Mouse (Mus musculus) forebrain, postnatal 0 days (tissue): ENCODE measurements around the gene Mup15. TPM values are rescaled to one million over a fixed set of nuclear protein-coding genes. Genes with fewer than 3 reads are reported as not detected.
"Not testable (repeated sequence)": the region's sequence is repeated elsewhere in the genome, so short reads cannot be mapped to it uniquely, and the experiment has no call there.

ENCODE experiments used
- ATAC-seq: fragments of 200-750 bp; cut with Nextera tagmentation; 2 replicates; pipeline ENCODE4 v1.8.0; 2017; ENCODE audit warnings: mild to moderate bottlenecking, moderate library complexity
- DNase-seq: peaks from one replicate; pipeline ENCODE4 v3.0.0-alpha.2; 2015
- H3K27ac ChIP-seq: fragments of 300-500 bp; sonication (generic); 2 replicates; pipeline ENCODE4 v1.5.1; 2014; ENCODE audit warnings: low read depth, mild to moderate bottlenecking, antibody characterized with exemption, low read length, moderate library complexity, mixed read lengths
- H3K27me3 ChIP-seq: fragments of 300-500 bp; sonication (generic); 2 replicates; pipeline ENCODE4 v1.6.1; 2014; ENCODE audit warnings: mild to moderate bottlenecking, low read length, mixed read lengths; ENCODE audit not compliant: insufficient read depth
- H3K36me3 ChIP-seq: fragments of 300-500 bp; sonication (generic); 2 replicates; pipeline ENCODE4 v1.6.1; 2014; ENCODE audit warnings: mild to moderate bottlenecking, moderate library complexity; ENCODE audit not compliant: insufficient read depth
- H3K4me1 ChIP-seq: fragments of 300-500 bp; sonication (generic); 2 replicates; pipeline ENCODE4 v1.6.1; 2014; ENCODE audit warnings: antibody characterized with exemption; ENCODE audit not compliant: insufficient read depth
- H3K4me2 ChIP-seq: fragments of 300-500 bp; sonication (generic); 2 replicates; pipeline ENCODE4 v1.6.1; 2014; ENCODE audit warnings: low read depth, mild to moderate bottlenecking, moderate library complexity
- H3K4me3 ChIP-seq: fragments of 300-500 bp; sonication (generic); 2 replicates; pipeline ENCODE4 v1.5.1; 2014; ENCODE audit warnings: low read depth, low read length, mixed read lengths
- H3K9ac ChIP-seq: fragments of 300-500 bp; sonication (generic); 2 replicates; pipeline ENCODE4 v1.6.1; 2014; ENCODE audit warnings: mild to moderate bottlenecking
- H3K9me3 ChIP-seq: fragments of 300-500 bp; sonication (generic); 2 replicates; pipeline ENCODE4 v1.6.1; 2016; ENCODE audit warnings: low read length
- WGBS: fragments of 180-500 bp; shearing (Covaris S2); extraction: QIAGEN DNeasy Blood & Tissue Kit; methylation state at CpG from one replicate; pipeline ENCODE4 v1.1.7; 2014; 5-methylcytosine and 5-hydroxymethylcytosine counted together
- polyA plus RNA-seq: library from polyadenylated mRNA; unstranded; fragments of >200 nt; fragmentation: Nextera tagmentation; extraction: Ambion mirVana; gene quantifications from 2 replicates; pipeline ENCODE4 v1.2.1, GENCODE M21; 2015
- total RNA-seq: library from RNA; depleted of rRNA; stranded (reverse); fragments of >200 nt; gene quantifications from 2 replicates; pipeline ENCODE4 v1.2.3, GENCODE M21; 2014; rRNA removed

The Mup15 gene
- total RNA-seq = not detected in 2 replicates
- not detected in 2 replicates for polyA plus RNA-seq

DNA sequence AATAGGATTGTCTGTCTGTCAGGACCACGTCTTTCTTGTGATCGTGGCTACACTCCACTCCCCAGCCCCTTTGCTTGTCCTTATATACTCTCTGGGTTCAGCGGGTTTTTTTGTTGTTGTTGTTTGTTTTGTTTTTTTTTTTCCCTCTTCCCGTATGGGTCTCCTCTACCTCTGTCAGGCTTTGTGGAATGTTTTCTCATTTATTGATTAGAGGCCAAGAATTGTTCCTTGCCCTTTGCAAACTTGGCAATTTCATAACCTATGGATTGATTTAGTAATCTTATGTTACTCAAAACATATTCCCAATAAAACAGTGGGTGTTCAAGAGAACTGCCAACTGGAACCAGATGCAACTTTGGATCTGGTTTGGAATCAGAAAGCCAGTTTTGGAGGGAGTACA, at the start of gene Mup15:
Gene Mup15 (minus strand): TSS at position 101 of the 400 bp plus-strand sequence.
- DNase-seq, H3K4me3 ChIP-seq, H3K36me3 ChIP-seq, H3K4me1 ChIP-seq, H3K27ac ChIP-seq, H3K9me3 ChIP-seq, H3K27me3 ChIP-seq, H3K4me2 ChIP-seq, H3K9ac ChIP-seq, ATAC-seq: not testable (repeated sequence)
- no CpG with 5 or more reads among the region's 4 CpGs for WGBS

Other genes with a start within 250 kb of the Mup15 start
- not detected in 2 replicates for gene Mup13, start 211.5 kb downstream of the Mup15 start, total RNA-seq
- gene Mup13, start 211.5 kb downstream of the Mup15 start, polyA plus RNA-seq = not detected in 2 replicates
- gene Mup14, start 135.7 kb downstream of the Mup15 start, total RNA-seq = not detected in 2 replicates
- gene Mup14, start 135.7 kb downstream of the Mup15 start, polyA plus RNA-seq = not detected in 2 replicates
- not detected in 2 replicates for gene Mup16, start 79.8 kb upstream of the Mup15 start, total RNA-seq
- not detected in 2 replicates for gene Mup16, start 79.8 kb upstream of the Mup15 start, polyA plus RNA-seq
- not detected in 2 replicates for gene Mup17, start 156.1 kb upstream of the Mup15 start, total RNA-seq
- gene Mup17, start 156.1 kb upstream of the Mup15 start, polyA plus RNA-seq = not detected in 2 replicates
- not detected in 2 replicates for gene Mup18, start 234.4 kb upstream of the Mup15 start, total RNA-seq
- gene Mup18, start 234.4 kb upstream of the Mup15 start, polyA plus RNA-seq = not detected in 2 replicates